Mouse (Mus musculus) myocyte (in vitro differentiated cells): ENCODE measurements around the gene Tmem203.

Experiments used
- CEBPB ChIP-seq: IDR thresholded peaks from 2 replicates; pipeline ENCODE4 v1.6.1; 2011; ENCODE audit warnings: mild to moderate bottlenecking, moderate library complexity; ENCODE audit not compliant: poor library complexity, insufficient read depth, severe bottlenecking
- E2F4 ChIP-seq: IDR thresholded peaks from one replicate; pipeline ENCODE4 v1.6.1; 2011; ENCODE audit warnings: mild to moderate bottlenecking, control low read depth, moderate library complexity; ENCODE audit not compliant: insufficient read depth
- MAX ChIP-seq: IDR thresholded peaks from one replicate; pipeline ENCODE4 v1.6.1; 2011; ENCODE audit warnings: low read depth, mild to moderate bottlenecking, control low read depth
- MYOG ChIP-seq, 3 experiments: IDR thresholded peaks; one replicate each; pipeline ENCODE4 v1.6.1; 2011; ENCODE audit warnings: control low read depth in 2 of 3, low read depth in 2 of 3, mild to moderate bottlenecking in 2 of 3; ENCODE audit not compliant: insufficient read length in 2 of 3, control insufficient read depth in 1 of 3, insufficient read depth in 1 of 3
- POLR2A ChIP-seq: IDR thresholded peaks from one replicate; pipeline ENCODE4 v1.6.1; 2011; ENCODE audit warnings: low read depth, mild to moderate bottlenecking, control low read depth, moderate library complexity; ENCODE audit not compliant: insufficient read length
- REST ChIP-seq: IDR thresholded peaks from one replicate; pipeline ENCODE4 v1.6.1; 2011; ENCODE audit warnings: mild to moderate bottlenecking, control low read depth, moderate library complexity; ENCODE audit not compliant: insufficient read depth, insufficient read length
- TCF3 ChIP-seq: IDR thresholded peaks from one replicate; pipeline ENCODE4 v1.6.1; 2011; ENCODE audit warnings: low read depth, control low read depth; ENCODE audit not compliant: insufficient read length
- USF1 ChIP-seq: IDR thresholded peaks from one replicate; pipeline ENCODE4 v1.6.1; 2011; ENCODE audit warnings: low read depth, mild to moderate bottlenecking, control low read depth, moderate library complexity

DNA sequence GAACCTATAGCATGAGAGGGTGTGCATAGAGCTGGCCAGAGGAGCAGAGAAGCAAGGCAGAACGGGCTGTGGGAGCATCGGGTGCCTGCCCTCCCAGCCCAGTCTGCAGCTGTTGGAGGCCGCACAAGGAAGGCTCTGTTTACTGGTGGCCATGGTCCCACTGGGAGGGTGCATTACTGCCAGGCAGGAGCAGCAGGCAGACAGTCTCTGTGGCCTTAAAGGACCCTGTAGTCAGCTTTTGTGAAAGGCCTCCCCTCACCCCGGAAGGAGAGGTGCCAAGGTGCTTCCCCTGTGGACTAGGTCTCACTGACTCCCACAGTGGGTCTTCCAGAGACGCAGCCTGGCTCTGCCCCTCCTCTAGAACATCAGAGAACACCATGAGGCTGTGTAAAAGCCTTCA is 28.4 kb upstream of the Tmem203 start:
- TF ChIP-seq POLR2A (peak; percentile 47), REST (no peak), TCF3 (peak; percentile 45), MAX (no peak), USF1 (no peak), MYOG (IDR thresholded peaks at IDR 0.05; ENCODE audit: control insufficient read depth in 1 of 3, insufficient read depth in 1 of 3, insufficient read length in 2 of 3, low read depth in 2 of 3) (peak; percentile 70 to 97 (median 94)), CEBPB (no peak), E2F4 (no peak)
